Mouse (Mus musculus) bone marrow macrophage, adult 2 months (primary cell): ENCODE measurements around the gene Chmp5.

Experiments
- CTCF ChIP-seq: IDR thresholded peaks from 2 replicates; pipeline ENCODE4 v1.5.1; 2012; ENCODE audit warnings: low read depth, mild to moderate bottlenecking, low read length, moderate library complexity
- POLR2A ChIP-seq: IDR thresholded peaks from 2 replicates; pipeline ENCODE4 v1.6.1; 2012; ENCODE audit warnings: mild to moderate bottlenecking, low read depth, low read length, borderline replicate concordance

GRCm38 (mm10) chr4:41000271-41000670 lies 52.1 kb downstream of the Chmp5 start:
- TF ChIP-seq CTCF (no peak), POLR2A (no peak)
